Mouse (Mus musculus) R1 (cell line): ENCODE data around the gene Ifit2.

Experiments used
- DNase-seq: peaks from one replicate; pipeline ENCODE4 v3.0.0-alpha.2; 2018; ENCODE audit warnings: low read depth, low spot score

Ifit2 gene

DNA sequence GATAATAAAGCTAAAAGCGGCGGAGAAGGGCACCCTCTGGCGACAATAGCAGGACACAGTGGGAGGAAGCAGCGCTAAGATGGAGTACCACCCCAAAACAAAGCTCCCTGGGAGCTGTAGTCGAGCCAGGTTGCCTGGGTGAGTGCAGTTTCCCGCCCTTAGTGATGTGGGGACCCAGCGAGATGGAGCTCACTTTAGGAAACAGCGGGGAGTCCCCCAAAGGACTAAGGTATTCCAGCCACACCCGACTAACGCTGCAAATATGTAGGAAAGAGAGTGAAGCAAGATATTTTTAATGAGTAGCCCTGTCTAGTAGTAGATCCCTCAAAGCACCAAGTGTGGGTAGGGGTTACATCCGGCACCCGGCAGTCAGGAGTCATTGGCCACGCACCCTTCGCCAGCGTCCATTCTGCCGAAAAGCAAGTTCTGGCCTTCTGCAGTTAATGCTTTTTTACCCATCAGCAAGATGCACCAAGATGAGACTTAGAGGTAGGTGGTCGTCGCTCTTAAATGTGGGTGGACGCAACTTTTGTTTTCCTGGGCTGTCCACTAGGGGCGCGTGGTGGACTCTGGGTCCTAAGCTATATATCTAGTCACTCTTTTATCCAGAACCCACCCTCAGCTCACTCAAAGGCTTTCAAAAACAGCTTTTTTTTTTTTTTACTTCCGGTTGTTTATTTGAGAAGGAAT is at the start of gene Ifit2:
Gene Ifit2 (plus strand): TSS at position 161 of the 690 bp plus-strand sequence.
- DNase-seq, result peak; percentile 67

DNA sequence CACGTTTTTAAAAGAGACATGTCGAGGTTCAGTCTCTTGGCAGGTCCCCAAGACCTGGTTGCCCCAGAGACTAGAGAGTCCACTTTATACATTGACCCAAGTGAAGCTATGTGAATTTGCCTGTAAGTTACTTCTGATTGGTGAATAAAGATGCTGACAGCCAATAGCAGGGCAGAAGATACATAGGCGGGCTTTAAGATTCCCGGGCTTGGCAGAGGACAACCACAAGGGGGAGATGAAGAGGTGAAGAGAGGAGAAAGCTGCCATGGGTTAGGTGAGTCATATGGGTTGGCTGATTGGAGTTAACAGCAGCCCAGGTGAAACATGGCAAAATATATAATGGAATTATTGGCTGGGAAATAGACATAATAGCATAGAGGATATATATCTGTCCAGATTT is 49.7 kb upstream of the Ifit2 start:
- peak; percentile 91 for DNase-seq

DNA sequence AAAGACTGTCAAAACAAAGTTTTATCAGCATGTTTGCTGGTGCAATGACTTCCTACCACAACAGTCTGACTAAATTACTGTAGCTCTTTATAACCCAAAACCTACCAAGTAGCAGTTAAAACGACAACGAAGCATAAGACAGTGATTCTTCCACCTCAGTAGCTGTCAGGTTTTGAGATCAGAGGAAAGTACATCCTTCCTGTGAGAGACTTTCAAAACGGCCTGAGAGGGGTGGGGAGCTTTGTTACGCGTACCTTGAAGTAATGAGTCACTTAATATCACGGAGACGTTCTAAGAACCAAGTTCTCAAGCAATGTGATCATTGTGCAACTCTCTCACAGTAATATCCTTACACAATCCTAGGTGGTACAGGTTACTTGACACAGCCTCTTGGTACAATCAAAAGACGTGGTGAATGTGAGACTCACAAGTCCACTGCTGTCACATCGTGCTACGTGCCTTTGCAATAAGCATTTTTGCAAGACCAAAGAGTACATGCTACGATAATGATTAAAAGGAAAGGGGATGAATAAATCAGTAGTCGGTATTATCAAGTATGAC is 45.3 kb upstream of the Ifit2 start:
- no peak for DNase-seq

DNA sequence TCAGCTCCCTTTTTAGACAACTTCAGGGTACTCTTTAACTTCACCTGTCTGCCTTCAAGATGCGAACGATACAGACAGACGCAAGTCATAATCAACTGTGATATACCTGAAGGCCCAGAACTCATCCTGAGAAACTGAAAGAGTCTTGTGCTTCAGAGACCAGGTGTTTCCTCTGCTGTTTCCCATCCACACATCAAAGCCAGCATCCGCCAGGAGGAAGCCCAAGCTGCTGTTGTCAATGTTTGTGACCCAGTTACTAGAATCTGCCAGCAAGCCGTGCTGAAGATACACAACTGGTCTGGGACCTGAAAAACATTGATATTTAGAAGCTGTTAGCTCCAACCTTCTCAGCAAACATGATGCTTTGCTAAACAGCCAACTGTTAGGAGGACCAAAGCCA is 39.8 kb upstream of the Ifit2 start:
- DNase-seq, result no peak

DNA sequence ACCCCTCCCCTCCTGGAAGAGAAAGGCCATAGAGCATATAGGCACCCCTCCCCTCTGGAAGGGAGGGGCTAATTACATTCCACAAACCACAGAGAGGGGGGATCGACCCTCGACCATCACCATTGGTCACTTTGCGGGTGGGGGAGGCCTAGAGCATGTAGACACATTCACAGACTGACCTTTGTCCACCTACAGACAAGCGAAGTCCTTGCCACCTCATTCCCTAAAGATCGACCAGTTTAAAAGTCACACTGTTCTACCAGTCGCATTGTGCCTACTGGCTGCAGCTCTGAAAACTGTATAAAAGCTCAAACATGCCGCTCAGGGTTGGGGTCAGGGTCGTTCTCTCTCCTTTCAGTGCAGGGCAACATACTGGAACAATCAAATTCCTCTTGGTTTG is 39.0 kb upstream of the Ifit2 start:
- no peak for DNase-seq

DNA sequence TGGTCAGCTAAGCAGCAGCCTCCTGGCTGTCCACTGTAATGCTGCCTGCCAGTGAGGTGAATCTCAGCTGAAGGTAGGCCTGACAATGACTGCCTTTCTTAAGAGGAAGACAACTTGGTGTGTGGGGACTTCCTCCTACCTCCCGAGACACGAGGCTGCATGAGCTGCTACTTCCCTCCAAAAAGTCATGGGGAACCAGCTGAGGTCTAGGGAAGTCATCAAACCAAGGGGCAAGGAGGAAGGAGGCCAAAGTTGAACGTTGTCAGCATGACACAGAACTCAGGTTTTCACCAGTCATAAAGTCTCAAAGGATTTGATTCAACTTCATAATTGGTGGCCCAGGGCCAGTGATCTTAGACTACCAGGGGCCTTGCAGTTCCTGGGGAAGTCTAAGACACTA is 34.8 kb upstream of the Ifit2 start:
- DNase-seq, result no peak

DNA sequence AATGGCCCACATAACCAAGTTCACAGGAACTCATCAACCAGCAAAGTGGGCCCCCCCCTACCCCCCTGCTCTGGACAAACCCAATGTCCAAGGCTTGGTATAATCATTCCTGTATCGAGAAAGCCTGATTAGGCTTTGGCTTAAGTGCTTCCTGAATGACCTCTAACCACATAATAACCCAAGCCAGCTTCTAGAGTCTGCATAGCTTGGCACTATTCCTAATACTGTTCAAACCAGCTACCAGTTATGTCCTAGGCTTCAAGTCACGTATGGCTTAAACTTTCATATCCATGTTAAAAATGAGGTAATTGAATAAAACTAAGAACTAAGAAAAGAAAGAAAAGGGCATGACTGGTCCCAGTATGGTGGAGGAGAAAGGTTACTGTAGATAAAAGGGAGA is 34.1 kb upstream of the Ifit2 start:
- DNase-seq, result no peak

DNA sequence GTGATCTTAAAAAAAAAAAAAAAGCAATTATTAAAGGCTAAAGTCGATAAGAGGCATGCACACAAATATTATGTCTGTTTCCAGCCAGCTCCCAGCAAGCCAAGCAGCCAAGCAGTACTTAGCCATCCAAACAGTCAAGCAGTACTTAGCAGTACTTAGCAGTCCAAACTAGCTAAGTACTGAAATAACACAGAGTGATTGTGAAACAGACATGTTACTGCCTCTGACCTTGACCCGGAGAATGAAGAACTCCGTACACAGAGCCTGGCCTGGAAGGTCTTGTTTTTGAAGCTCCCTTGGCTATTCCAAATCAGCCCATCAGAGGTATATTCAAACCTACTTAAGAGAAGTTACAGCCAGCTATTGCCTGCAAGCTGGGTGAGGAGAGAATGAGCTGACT is 33.3 kb upstream of the Ifit2 start:
- no peak for DNase-seq

DNA sequence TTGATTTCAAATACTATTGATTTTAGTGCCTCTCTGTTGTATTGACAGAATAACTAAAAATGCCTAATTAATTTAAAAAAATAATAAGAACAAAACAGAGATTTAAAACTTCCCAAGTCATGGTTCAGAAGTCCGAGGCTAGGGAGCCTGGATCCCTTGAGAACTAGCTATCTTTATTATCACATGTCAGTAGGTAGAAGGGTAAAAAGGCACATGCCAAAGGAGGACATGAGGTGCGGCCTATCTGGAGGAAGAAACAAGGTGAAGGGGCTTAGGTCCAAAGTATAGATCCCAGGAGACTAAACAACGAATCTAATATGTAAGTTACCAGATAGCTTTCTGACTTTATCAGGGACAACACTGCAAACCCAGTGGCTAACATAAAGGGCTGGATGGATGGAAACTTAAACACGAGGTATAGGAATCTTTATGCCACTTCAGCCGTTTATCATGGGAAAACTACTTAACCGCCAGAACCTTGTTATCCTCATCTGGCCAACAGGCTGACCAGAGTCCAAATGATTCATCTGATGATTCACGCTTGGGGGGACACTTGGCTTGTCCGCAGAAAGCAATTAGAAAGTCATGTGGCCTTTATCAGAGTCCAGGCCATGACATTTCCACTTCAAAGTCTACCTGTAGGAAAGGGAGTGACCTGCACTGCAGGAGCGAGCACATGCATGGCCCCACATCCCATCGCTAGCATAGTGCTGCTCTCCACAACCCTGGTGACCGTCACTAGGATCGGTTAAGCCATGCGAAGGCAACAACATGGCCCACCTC is 32.5 kb upstream of the Ifit2 start:
- DNase-seq, result no peak

DNA sequence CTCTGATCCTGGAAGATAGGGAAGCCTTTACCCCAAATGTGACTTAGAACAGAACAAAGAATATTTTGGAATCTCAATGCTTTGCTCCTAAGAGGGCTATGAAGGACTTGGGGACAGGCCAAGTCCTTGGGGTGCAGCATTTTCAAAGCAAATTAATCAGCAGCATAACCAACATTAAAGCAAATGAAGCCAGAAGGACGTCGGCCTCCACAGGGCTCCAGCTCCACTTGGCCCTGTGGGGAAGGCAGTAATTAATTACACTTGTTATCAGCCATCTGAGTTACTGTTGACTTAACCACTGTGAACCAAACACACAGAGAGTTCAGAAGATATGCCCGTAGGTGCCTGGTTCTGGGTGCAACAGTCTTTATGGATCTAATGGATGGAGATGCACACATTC is 31.7 kb upstream of the Ifit2 start:
- DNase-seq, result no peak

DNA sequence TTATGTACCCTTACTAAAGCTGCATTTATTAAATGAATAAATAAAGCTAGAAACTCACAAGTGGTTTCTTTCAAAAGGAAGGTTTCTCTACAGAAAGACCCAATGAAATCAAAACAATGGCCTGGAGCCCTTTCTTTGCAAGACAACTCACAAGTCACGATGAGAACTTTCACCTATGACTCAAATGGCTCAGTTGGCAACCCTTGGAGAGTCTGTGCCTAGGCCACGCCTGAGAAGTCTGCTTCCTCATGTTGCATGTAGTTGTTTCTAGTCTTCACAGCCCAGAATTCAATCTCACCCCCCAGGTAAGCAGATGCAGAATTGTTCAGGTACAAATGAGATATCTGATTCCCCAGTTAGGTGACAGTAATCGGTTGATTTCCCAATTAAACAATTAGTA is 30.8 kb upstream of the Ifit2 start:
- DNase-seq, result no peak

DNA sequence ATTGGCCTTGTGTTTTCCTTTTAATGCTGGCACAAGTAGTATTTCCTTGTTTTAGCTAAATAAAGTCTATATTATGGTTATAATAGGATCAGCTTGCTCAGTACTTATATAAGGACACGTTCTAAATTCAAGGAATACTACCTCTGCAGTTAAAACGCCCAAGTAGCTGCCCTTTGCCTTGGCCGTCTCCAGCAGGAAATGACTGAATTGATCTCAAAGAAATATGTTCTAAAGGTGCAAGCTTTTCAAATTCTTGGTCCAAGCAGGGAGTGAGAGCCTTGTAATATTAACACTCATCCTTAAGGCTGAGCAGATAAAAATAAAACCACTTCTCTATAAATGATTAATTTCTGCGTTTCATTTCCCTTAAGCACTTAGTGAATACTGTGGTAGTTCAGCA is 30.4 kb upstream of the Ifit2 start:
- DNase-seq, result no peak

DNA sequence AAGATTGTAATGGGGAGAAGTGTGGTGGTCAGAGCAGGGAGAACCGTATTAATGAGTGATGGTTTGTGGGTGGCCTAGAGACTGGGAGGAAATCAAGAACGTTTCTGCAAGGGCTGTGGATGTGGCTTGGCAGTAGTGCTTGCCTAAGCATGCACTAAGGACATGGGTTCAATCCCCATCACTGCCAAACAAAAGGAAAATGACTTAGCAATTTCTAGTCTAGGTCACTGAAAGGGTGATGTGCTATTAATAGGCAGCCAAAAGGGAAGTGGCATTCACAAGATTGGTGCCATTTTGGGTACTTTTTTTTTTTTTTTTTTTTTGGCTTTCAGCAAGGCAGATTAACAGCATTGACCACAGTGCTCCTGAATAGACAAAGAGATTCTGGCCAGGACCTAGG is 29.1 kb upstream of the Ifit2 start:
- DNase-seq, result no peak

DNA sequence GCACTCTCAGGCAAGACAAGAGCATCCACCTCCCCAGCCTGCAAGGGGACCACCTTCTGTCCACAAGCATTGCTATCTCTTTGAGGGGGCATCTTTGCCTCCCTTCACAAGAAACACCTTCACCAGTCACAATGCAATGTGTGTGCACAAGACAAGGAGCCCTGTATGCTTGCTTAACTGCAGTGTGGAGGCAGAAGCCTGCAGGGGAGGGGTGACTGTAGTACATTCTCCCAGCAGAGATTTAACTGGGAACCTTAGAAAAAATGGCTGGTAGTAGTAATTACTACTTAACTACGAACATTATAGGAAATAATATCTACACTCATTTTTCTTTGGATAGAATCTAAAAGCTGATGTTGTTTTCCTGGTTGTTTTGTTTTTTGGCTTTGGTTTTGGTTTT is 28.5 kb upstream of the Ifit2 start:
- no peak for DNase-seq

DNA sequence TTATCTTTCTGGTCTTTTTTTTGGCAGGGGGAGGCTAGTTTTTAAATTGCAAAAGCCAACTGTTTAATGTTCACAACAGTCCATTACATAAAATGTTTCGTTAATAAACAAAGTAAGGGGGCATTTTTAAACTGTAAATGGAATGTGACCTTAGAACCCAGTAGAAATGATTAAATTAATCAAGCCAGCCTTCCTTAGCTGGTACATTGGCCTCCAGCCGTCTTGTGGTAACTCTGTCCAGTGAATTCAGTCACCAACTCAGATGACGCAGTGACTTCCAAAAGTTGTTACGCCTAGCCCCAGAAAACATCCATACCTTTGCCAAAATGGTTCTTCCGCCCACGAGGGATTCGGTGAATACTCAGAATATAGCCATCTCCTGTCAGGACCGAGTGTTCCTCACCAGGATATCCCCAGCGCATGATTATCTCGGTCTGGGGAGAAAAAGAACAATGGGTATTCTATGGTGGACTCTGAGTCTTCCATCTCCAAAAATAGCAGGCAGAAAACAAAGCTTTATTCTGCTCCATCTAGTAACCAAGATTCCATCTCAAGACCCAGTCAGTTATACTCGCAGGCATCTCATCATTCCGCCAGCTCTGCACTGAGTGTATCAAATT is 27.3 kb upstream of the Ifit2 start:
- no peak for DNase-seq

DNA sequence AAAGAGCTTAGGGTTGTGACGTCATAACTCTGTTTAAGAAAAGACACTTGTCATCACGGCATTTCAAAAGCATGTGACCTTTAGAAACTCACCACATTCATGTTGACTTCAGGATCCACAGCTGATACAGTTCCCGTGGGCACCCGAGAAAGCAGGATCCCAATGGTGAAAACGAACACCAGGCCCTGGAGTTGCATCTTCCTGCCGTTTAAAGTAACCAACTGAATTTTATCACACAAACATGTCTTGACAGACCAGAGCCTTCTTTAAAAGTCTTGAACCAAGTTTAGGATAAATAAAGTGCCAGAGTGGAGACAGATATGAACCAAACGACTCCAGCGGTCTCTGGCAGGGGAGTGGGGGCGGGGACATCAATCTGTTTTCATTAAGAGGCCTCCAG is 25.8 kb upstream of the Ifit2 start:
- no peak for DNase-seq

DNA sequence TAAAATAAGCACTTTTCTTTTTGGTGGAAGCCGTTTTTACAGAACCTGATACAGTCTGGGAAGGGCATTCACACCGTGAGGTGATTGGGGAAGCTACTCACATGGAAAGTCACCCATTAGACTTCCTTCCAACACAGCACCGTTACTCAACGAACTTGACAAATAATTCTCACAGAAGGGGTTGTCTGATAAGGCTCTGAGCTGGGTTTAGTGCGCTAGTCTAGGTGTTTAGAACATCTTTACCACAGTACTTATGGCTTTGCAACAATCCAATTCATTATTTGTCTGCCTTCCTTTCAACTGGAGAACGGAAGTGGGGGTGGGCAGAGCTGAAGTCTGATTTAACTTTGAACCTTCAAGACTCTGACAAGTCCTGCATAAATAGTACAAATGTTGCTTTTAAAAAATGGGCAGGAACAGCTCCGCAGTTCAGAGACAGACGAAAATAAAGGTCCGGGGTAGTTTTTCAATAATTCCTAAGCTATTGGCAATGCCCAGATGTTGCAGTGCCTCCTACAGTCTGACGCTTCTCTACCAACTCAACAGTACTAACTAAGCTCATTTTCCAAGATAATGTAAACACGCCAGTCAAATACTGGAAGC is 24.1 kb upstream of the Ifit2 start:
- no peak for DNase-seq

DNA sequence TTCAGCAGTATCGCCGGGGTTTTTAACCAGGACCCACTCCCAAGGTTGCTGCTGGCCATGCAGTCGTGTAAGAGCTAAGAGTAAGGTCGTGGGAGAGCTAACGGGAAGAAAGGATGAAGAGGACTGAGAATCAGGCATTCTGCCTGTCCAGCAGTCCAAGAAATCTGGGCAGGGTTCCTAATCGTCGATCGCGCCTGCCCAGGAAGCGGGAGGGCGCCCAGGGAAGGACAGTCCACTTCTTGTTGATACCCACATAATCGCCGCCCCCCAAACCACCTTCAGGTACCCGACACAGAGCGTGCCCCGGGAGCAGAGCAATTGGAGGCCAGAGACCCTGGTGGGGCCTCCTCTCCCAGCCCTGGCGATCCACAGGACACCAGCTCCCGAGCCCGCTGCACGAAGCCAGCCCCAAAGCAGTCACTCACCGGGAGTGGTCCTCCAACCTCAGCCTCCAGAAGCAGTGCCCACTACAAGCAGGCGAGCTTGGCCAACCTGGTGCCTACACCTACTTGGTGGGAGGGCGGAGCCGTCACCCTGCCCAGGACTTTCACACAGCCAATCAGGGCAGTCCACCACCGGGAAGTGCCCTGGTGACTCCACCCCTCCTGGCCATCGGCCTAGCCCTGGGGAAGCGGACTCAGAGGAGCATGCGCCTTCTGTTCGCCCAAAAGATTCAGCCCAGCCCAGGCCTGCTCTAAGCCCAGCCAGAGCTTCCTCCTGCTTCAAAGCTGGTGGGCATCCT is 23.4 kb upstream of the Ifit2 start, which contains the start of gene Lipa:
Gene Lipa (minus strand): TSS at position 534 of the 742 bp plus-strand sequence.
- peak; percentile 78 for DNase-seq

DNA sequence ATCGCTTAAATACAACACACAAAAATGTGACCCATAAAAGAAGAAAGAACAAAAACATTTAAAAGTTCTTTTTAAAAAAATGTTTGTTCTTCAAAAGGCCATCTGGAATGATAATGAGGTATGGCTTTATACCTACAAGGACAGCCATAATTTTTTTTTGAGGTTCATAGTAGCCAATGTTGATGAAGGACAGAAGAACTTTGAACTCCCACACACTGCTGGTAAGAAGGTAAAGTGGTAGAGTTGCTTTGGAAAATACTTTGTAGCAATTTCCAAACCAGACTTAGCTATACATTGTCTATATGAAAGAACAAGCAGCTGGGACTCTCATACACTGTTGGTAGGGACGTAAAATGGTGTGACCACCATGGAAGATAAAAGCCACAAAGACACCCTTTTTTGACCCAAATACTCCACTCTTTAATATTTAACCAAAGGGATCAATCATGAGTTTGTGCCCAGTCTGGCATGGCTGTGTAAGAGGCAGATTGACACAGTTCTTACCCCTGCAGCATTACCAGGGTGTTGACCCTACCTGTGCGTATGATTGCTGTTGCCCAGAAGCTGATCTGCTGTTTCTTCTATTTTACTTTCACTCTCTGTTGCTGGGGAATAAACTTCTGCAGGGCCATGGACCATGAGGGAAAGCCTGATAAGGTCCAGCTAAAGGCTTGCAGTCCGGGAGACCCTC is 18.3 kb upstream of the Ifit2 start:
- no peak for DNase-seq

DNA sequence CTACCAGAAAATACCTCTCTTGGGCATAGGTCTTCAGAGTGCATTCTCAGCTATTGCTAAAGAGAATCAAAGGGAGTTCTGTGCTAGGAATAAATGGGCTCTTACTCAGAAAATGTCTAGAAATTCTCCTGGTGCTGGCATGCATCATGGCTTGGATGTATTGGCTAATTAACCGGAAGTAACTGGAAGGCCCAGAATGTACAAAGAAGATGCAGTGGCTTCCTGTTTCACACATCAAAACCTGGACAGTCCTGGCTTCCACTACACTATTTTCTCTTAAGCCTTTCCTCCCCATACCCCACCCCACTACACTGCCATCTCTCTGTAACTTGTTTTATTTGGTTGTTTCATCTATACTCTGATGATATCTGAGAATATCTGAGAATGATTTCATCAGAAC is 11.1 kb upstream of the Ifit2 start:
- DNase-seq, result no peak

DNA sequence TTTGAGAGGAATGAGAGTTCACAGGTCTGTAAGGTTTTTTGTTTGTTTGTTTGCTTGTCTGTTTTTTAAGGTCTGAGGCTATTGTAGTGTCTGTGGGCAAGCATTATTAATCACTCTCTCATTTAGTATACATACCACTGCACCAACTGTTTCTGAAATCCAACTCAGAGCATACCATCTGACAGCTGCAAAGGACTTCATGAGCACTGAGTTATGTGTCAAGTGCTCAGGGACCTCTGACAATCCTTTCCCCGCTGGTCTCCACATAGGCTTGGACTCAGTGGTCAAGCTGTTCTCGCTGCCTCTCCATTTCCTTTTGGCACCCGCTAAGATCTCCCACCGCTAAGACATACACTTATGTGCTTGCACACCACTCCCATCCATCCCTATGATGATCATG is 4.3 kb upstream of the Ifit2 start:
- DNase-seq, result no peak
